Mouse (Mus musculus): ENCODE results near the gene Myh3.

The Myh3 gene

GRCm38 (mm10) chr11:67145482-67146408, 67.6 kb downstream of the Myh3 start:
- no peak for DNase-seq

- no peak for DNase-seq
Observed at GRCm38 (mm10) chr11:67146409-67147282, 68.5 kb downstream of the Myh3 start.

- no peak for DNase-seq
Observed at GRCm38 (mm10) chr11:67147283-67147921, 69.3 kb downstream of the Myh3 start.

GRCm38 (mm10) chr11:67148286-67149012, 70.3 kb downstream of the Myh3 start:
- DNase-seq, result no peak

- no peak for DNase-seq
Observed at GRCm38 (mm10) chr11:67150237-67150636, 72.1 kb downstream of the Myh3 start.

- no peak for DNase-seq
Observed at GRCm38 (mm10) chr11:67151159-67151558, 73.1 kb downstream of the Myh3 start.
